8 mouse cellular contexts compared by ENCODE assay signal in genomic region chr6:72260981-72261682, GRCm38 (mm10). TPM values are rescaled to one million over a fixed set of nuclear protein-coding genes. Genes with fewer than 3 reads are reported as not detected.
DNase-seq lines count a peak whose midpoint lies in the region; ATAC-seq and TF ChIP-seq lines count a peak whose summit lies in the region.

No protein-coding gene starts in this region.

- peak; percentile 93 for TF ChIP-seq CTCF in E14TG2a.4 (conservative IDR thresholded peaks at IDR 0.05; ENCODE audit: low read length)
- TF ChIP-seq CTCF in liver, postnatal 0 days (IDR thresholded peaks at IDR 0.05; ENCODE audit: low read depth): peak; percentile 99

- no peaks in the 10 kb centered on the region for H3K9me3 ChIP-seq in E14TG2a.4 (ENCODE audit: low read length)
- H3K9me3 ChIP-seq in forebrain, embryonic 13.5 days (replicated peaks): no peaks in the 10 kb centered on the region
- H3K9me3 ChIP-seq in liver, postnatal 0 days (ENCODE audit: low read length): no peaks in the 10 kb centered on the region
- H3K9me3 ChIP-seq in neural tube, embryonic 15.5 days (replicated peaks): no peaks in the 10 kb centered on the region

- H3K9ac ChIP-seq in forebrain, embryonic 13.5 days: no peak overlapping the region
- no peak overlapping the region for H3K9ac ChIP-seq in liver, postnatal 0 days (replicated peaks)
- no peak overlapping the region for H3K9ac ChIP-seq in neural tube, embryonic 15.5 days (replicated peaks)

- intact Hi-C loops in heart, postnatal 14 days (cut with DNase I): loop anchor here (1.0 to 5.0 kb wide), 3 partner anchors 24 to 334 kb away; no protein-coding TSS in a partner anchor

- peaks cover 27% of the 10 kb centered on the region for H3K27me3 ChIP-seq in E14TG2a.4 (ENCODE audit: insufficient read depth, low read length)
- H3K27me3 ChIP-seq in forebrain, embryonic 13.5 days: 0 out of 2 replicates have a peak, but pooled peaks cover 3% of the 10 kb centered on the region
- no peaks in the 10 kb centered on the region for H3K27me3 ChIP-seq in liver, postnatal 0 days (ENCODE audit: insufficient read depth, low read length)
- H3K27me3 ChIP-seq in neural tube, embryonic 15.5 days (replicated peaks): peaks cover 11% of the 10 kb centered on the region; the same call in 1 of the 2 replicates

- WGBS in forebrain, embryonic 13.5 days: 34% methylated on average over 19 of the region's 19 CpGs
- WGBS in large intestine, adult 2 months: 34% methylated on average over 19 of the region's 19 CpGs
- WGBS in liver, postnatal 0 days (ENCODE audit: insufficient replicate concordance): 29% methylated on average over 19 of the region's 19 CpGs
- WGBS in neural tube, embryonic 15.5 days: 36% methylated on average over 19 of the region's 19 CpGs

- no peak for TF ChIP-seq EP300 in liver, postnatal 0 days (IDR thresholded peaks at IDR 0.05; ENCODE audit: low read depth)

- DNase-seq in c-Kit-positive CD71-positive TER-119-positive erythroid progenitor cells, embryonic 14.5 days (ENCODE audit: low spot score): peak; percentile 70
- DNase-seq in heart, postnatal 14 days: peak; percentile 95 to 98
- DNase-seq in large intestine, adult 2 months (ENCODE audit: low read depth, low spot score): peak; percentile 59
- peak; percentile 94 for DNase-seq in liver, postnatal 0 days
- DNase-seq in testis, postnatal 10 days (ENCODE audit: low spot score): peak; percentile 98

- peaks cover 26% of the 10 kb centered on the region for H3K4me1 ChIP-seq in E14TG2a.4 (replicated peaks; ENCODE audit: low read depth, low read length)
- no peaks in the 10 kb centered on the region for H3K4me1 ChIP-seq in forebrain, embryonic 13.5 days
- peaks cover 7% of the 10 kb centered on the region for H3K4me1 ChIP-seq in liver, postnatal 0 days (ENCODE audit: insufficient read depth)
- H3K4me1 ChIP-seq in neural tube, embryonic 15.5 days: peaks cover 3% of the 10 kb centered on the region; the same call in 1 of the 2 replicates

- no peak overlapping the region for H3K27ac ChIP-seq in forebrain, embryonic 13.5 days
- H3K27ac ChIP-seq in liver, postnatal 0 days (ENCODE audit: low read depth): no peak overlapping the region
- no peak overlapping the region for H3K27ac ChIP-seq in neural tube, embryonic 15.5 days (replicated peaks)

- no peak overlapping the region for H3K4me2 ChIP-seq in forebrain, embryonic 13.5 days
- H3K4me2 ChIP-seq in liver, postnatal 0 days (ENCODE audit: low read depth, low read length): no peak overlapping the region
- H3K4me2 ChIP-seq in neural tube, embryonic 15.5 days: no peak overlapping the region

- no peak overlapping the region for H3K4me3 ChIP-seq in E14TG2a.4 (replicated peaks; ENCODE audit: low read length)
- no peak overlapping the region for H3K4me3 ChIP-seq in forebrain, embryonic 13.5 days
- H3K4me3 ChIP-seq in liver, postnatal 0 days (ENCODE audit: low read depth, low read length): no peak overlapping the region
- H3K4me3 ChIP-seq in neural tube, embryonic 15.5 days (replicated peaks): no peak overlapping the region

- ATAC-seq in forebrain, embryonic 13.5 days: peak; percentile 96
- peak; percentile 85 for ATAC-seq in liver, postnatal 0 days
- ATAC-seq in neural tube, embryonic 15.5 days (ENCODE audit: low FRiP score): peak; percentile 90

- H3K36me3 ChIP-seq in E14TG2a.4 (ENCODE audit: insufficient read depth, low read length): no peaks in the 10 kb centered on the region
- H3K36me3 ChIP-seq in forebrain, embryonic 13.5 days (ENCODE audit: poor library complexity, severe bottlenecking): no peaks in the 10 kb centered on the region
- H3K36me3 ChIP-seq in liver, postnatal 0 days (replicated peaks; ENCODE audit: insufficient read depth, low read length): no peaks in the 10 kb centered on the region
- H3K36me3 ChIP-seq in neural tube, embryonic 15.5 days: no peaks in the 10 kb centered on the region

RNA-seq across cellular contexts. Expression of gene Atoh8, which starts 25.8 kb away (rescaled TPM):
- polyA plus RNA-seq in forebrain, embryonic 13.5 days (2015; fragmentation: Nextera tagmentation; extraction: Ambion mirVana): 2.9 and 4.5 TPM in 2 replicates
- 10 to 100 TPM; 10.1 to 11.3 TPM for total RNA-seq in heart, postnatal 14 days (2021)
- polyA plus RNA-seq in large intestine, adult 2 months (2012; rRNA removed): 5.5 and 5.9 TPM in 2 replicates
- 0.96 and 1.3 TPM in 2 replicates for polyA plus RNA-seq in liver, postnatal 0 days (2015; fragmentation: Nextera tagmentation; extraction: Ambion mirVana)
- 3.1 and 5.1 TPM in 2 replicates for polyA plus RNA-seq in neural tube, embryonic 15.5 days (2015; fragmentation: Nextera tagmentation; extraction: Ambion mirVana)

RNA-seq across cellular contexts. Expression of gene Sftpb, which starts 43.3 kb away (rescaled TPM):
- polyA plus RNA-seq in forebrain, embryonic 13.5 days (2015; fragmentation: Nextera tagmentation; extraction: Ambion mirVana): not detected in 2 replicates
- total RNA-seq in heart, postnatal 14 days (2021): under 1 TPM in 1 of 2 experiments, not detected in 1; 0.81 TPM
- 0.25 and 0.49 TPM in 2 replicates for polyA plus RNA-seq in large intestine, adult 2 months (2012; rRNA removed)
- 0.16 and 0.20 TPM in 2 replicates for polyA plus RNA-seq in liver, postnatal 0 days (2015; fragmentation: Nextera tagmentation; extraction: Ambion mirVana)
- 0.13 and 0.40 TPM in 2 replicates for polyA plus RNA-seq in neural tube, embryonic 15.5 days (2015; fragmentation: Nextera tagmentation; extraction: Ambion mirVana)
